In genomic region chr19:5053909-5054308, GRCm38 (mm10) we compare ENCODE assay signal across 8 mouse cellular contexts. TPM values are rescaled to one million over a fixed set of nuclear protein-coding genes. Genes with fewer than 3 reads are reported as not detected.
DNase-seq lines count a peak whose midpoint lies in the region; ATAC-seq and TF ChIP-seq lines count a peak whose summit lies in the region.

No protein-coding gene starts in this region.

- TF ChIP-seq EP300 in stomach, postnatal 0 days (optimal IDR thresholded peaks at IDR 0.05) = no peak

- H3K36me3 ChIP-seq in intestine, postnatal 0 days (ENCODE audit: control insufficient read depth, insufficient read depth) = peaks cover 5% of the 10 kb centered on the region
- no peaks in the 10 kb centered on the region; the same call in 1 of the 2 replicates for H3K36me3 ChIP-seq in intestine, embryonic 16.5 days (ENCODE audit: control insufficient read depth, insufficient read depth, low read length)
- H3K36me3 ChIP-seq in liver, embryonic 12.5 days = peaks cover 10% of the 10 kb centered on the region
- H3K36me3 ChIP-seq in stomach, postnatal 0 days (ENCODE audit: control insufficient read depth, insufficient read depth, low read length) = no peaks in the 10 kb centered on the region; the same call in 1 of the 2 replicates

- H3K27me3 ChIP-seq in intestine, postnatal 0 days (replicated peaks; ENCODE audit: control insufficient read depth, insufficient read depth, low read length) = no peaks in the 10 kb centered on the region
- H3K27me3 ChIP-seq in intestine, embryonic 16.5 days (replicated peaks; ENCODE audit: control insufficient read depth, insufficient read depth, low read length) = peaks cover 9% of the 10 kb centered on the region; the same call in 1 of the 2 replicates
- peaks cover 63% of the 10 kb centered on the region for H3K27me3 ChIP-seq in liver, embryonic 12.5 days (replicated peaks)
- H3K27me3 ChIP-seq in stomach, postnatal 0 days (ENCODE audit: control insufficient read depth, insufficient read depth, low read length) = no peaks in the 10 kb centered on the region

- no peaks in the 10 kb centered on the region for H3K9me3 ChIP-seq in intestine, postnatal 0 days (ENCODE audit: control insufficient read depth)
- no peaks in the 10 kb centered on the region for H3K9me3 ChIP-seq in intestine, embryonic 16.5 days (ENCODE audit: control insufficient read depth, low read length)
- H3K9me3 ChIP-seq in liver, embryonic 12.5 days (replicated peaks) = no peaks in the 10 kb centered on the region
- H3K9me3 ChIP-seq in stomach, postnatal 0 days (ENCODE audit: control insufficient read depth, low read length) = no peaks in the 10 kb centered on the region

- TF ChIP-seq CTCF in intestine, postnatal 0 days (IDR thresholded peaks at IDR 0.05; ENCODE audit: low read depth) = peak; percentile 88
- TF ChIP-seq CTCF in stomach, postnatal 0 days (IDR thresholded peaks at IDR 0.05; ENCODE audit: low read depth) = peak; percentile 86

- WGBS in intestine, postnatal 0 days = 22% methylated on average over 9 of the region's 9 CpGs
- 18% methylated on average over 9 of the region's 9 CpGs for WGBS in intestine, embryonic 16.5 days
- 27% methylated on average over 9 of the region's 9 CpGs for WGBS in liver, embryonic 12.5 days (ENCODE audit: insufficient replicate concordance)
- 26% methylated on average over 9 of the region's 9 CpGs for WGBS in stomach, postnatal 0 days

- no peak overlapping the region; the same call in 1 of the 2 replicates for H3K9ac ChIP-seq in intestine, postnatal 0 days (ENCODE audit: low read depth, low read length)
- H3K9ac ChIP-seq in intestine, embryonic 16.5 days (ENCODE audit: low read depth, low read length) = no peak overlapping the region
- no peak overlapping the region for H3K9ac ChIP-seq in liver, embryonic 12.5 days
- H3K9ac ChIP-seq in stomach, postnatal 0 days (ENCODE audit: low read length) = no peak overlapping the region

- H3K4me3 ChIP-seq in intestine, postnatal 0 days (ENCODE audit: low read depth, low read length) = no peak overlapping the region
- H3K4me3 ChIP-seq in intestine, embryonic 16.5 days (ENCODE audit: low read length) = no peak overlapping the region
- no peak overlapping the region for H3K4me3 ChIP-seq in liver, embryonic 12.5 days
- no peak overlapping the region for H3K4me3 ChIP-seq in stomach, postnatal 0 days (ENCODE audit: low read depth, low read length)

- DNase-seq in B cell, adult 2 months = peak; percentile 78
- peak; percentile 54 for DNase-seq in Muller cell, postnatal 12 days (ENCODE audit: inconsistent ontology term)
- DNase-seq in embryo, embryonic 10 days (ENCODE audit: low spot score) = peak; percentile 70
- peak; percentile 80 for DNase-seq in stomach, postnatal 0 days (ENCODE audit: low spot score)
- DNase-seq in urinary bladder, adult 18-20 months (ENCODE audit: low spot score in 2 of 2) = no peak

- H3K4me1 ChIP-seq in intestine, postnatal 0 days (replicated peaks; ENCODE audit: control insufficient read depth, insufficient read depth, low read length) = no peaks in the 10 kb centered on the region
- H3K4me1 ChIP-seq in intestine, embryonic 16.5 days (ENCODE audit: control insufficient read depth, insufficient read depth, low read length) = peaks cover 25% of the 10 kb centered on the region
- peaks cover 42% of the 10 kb centered on the region for H3K4me1 ChIP-seq in liver, embryonic 12.5 days
- H3K4me1 ChIP-seq in stomach, postnatal 0 days (replicated peaks; ENCODE audit: control insufficient read depth, insufficient read depth) = peaks cover 2% of the 10 kb centered on the region

- peak; percentile 34 for ATAC-seq in intestine, postnatal 0 days
- ATAC-seq in intestine, embryonic 16.5 days = no peak
- peak; percentile 20; the same call in 1 of the 2 replicates for ATAC-seq in liver, embryonic 12.5 days
- ATAC-seq in stomach, postnatal 0 days (ENCODE audit: low FRiP score, low TSS enrichment) = peak; percentile 16

- no peak overlapping the region for H3K4me2 ChIP-seq in intestine, postnatal 0 days (replicated peaks; ENCODE audit: low read depth)
- H3K4me2 ChIP-seq in intestine, embryonic 16.5 days (ENCODE audit: low read depth, low read length) = no peak overlapping the region
- no peak overlapping the region for H3K4me2 ChIP-seq in liver, embryonic 12.5 days
- no peak overlapping the region for H3K4me2 ChIP-seq in stomach, postnatal 0 days (replicated peaks; ENCODE audit: low read depth)

- no peak overlapping the region for H3K27ac ChIP-seq in intestine, postnatal 0 days (ENCODE audit: low read depth, low read length)
- H3K27ac ChIP-seq in intestine, embryonic 16.5 days (ENCODE audit: low read length) = no peak overlapping the region
- H3K27ac ChIP-seq in liver, embryonic 12.5 days = no peak overlapping the region
- no peak overlapping the region for H3K27ac ChIP-seq in stomach, postnatal 0 days (replicated peaks)

RNA-seq across cellular contexts. Expression of gene Rin1, which starts 3.6 kb away (rescaled TPM):
- polyA plus RNA-seq in intestine, postnatal 0 days (2015; fragmentation: Nextera tagmentation; extraction: Ambion mirVana) = 0.77 and 0.78 TPM in 2 replicates
- 2.5 and 2.8 TPM in 2 replicates for polyA plus RNA-seq in intestine, embryonic 16.5 days (2015; fragmentation: Nextera tagmentation; extraction: Ambion mirVana)
- polyA plus RNA-seq in liver, embryonic 12.5 days (2016; fragmentation: Nextera tagmentation; extraction: Ambion mirVana) = 0.50 and 0.92 TPM in 2 replicates
- 2.6 TPM in 2 replicates for polyA plus RNA-seq in stomach, postnatal 0 days (2015; fragmentation: Nextera tagmentation; extraction: Ambion mirVana)

RNA-seq across cellular contexts. Expression of gene Brms1, which starts 12.8 kb away (rescaled TPM):
- polyA plus RNA-seq in intestine, postnatal 0 days (2015; fragmentation: Nextera tagmentation; extraction: Ambion mirVana) = 33.2 and 33.4 TPM in 2 replicates
- 43.7 and 44.1 TPM in 2 replicates for polyA plus RNA-seq in intestine, embryonic 16.5 days (2015; fragmentation: Nextera tagmentation; extraction: Ambion mirVana)
- polyA plus RNA-seq in liver, embryonic 12.5 days (2016; fragmentation: Nextera tagmentation; extraction: Ambion mirVana) = 40.4 TPM in 2 replicates
- polyA plus RNA-seq in stomach, postnatal 0 days (2015; fragmentation: Nextera tagmentation; extraction: Ambion mirVana) = 42.3 and 45.6 TPM in 2 replicates

RNA-seq across cellular contexts. Expression of gene Cd248, which starts 14.0 kb away (rescaled TPM):
- 19.9 and 23.0 TPM in 2 replicates for polyA plus RNA-seq in intestine, postnatal 0 days (2015; fragmentation: Nextera tagmentation; extraction: Ambion mirVana)
- 42.8 and 49.6 TPM in 2 replicates for polyA plus RNA-seq in intestine, embryonic 16.5 days (2015; fragmentation: Nextera tagmentation; extraction: Ambion mirVana)
- 7.7 and 9.5 TPM in 2 replicates for polyA plus RNA-seq in liver, embryonic 12.5 days (2016; fragmentation: Nextera tagmentation; extraction: Ambion mirVana)
- 31.6 and 39.5 TPM in 2 replicates for polyA plus RNA-seq in stomach, postnatal 0 days (2015; fragmentation: Nextera tagmentation; extraction: Ambion mirVana)

RNA-seq across cellular contexts. Expression of gene AC124502.3, which starts 15.2 kb away (rescaled TPM):
- polyA plus RNA-seq in intestine, postnatal 0 days (2015; fragmentation: Nextera tagmentation; extraction: Ambion mirVana) = 0.56 TPM in 1 of 2 replicates, not detected in the other
- polyA plus RNA-seq in intestine, embryonic 16.5 days (2015; fragmentation: Nextera tagmentation; extraction: Ambion mirVana) = 0.92 and 1.5 TPM in 2 replicates
- 0.20 and 0.23 TPM in 2 replicates for polyA plus RNA-seq in liver, embryonic 12.5 days (2016; fragmentation: Nextera tagmentation; extraction: Ambion mirVana)
- polyA plus RNA-seq in stomach, postnatal 0 days (2015; fragmentation: Nextera tagmentation; extraction: Ambion mirVana) = 0.24 and 1.1 TPM in 2 replicates

RNA-seq across cellular contexts. Expression of gene B4gat1, which starts 15.3 kb away (rescaled TPM):
- polyA plus RNA-seq in intestine, postnatal 0 days (2015; fragmentation: Nextera tagmentation; extraction: Ambion mirVana) = 16.2 and 17.9 TPM in 2 replicates
- polyA plus RNA-seq in intestine, embryonic 16.5 days (2015; fragmentation: Nextera tagmentation; extraction: Ambion mirVana) = 34.2 and 39.3 TPM in 2 replicates
- polyA plus RNA-seq in liver, embryonic 12.5 days (2016; fragmentation: Nextera tagmentation; extraction: Ambion mirVana) = 10.9 and 13.2 TPM in 2 replicates
- 22.3 and 23.6 TPM in 2 replicates for polyA plus RNA-seq in stomach, postnatal 0 days (2015; fragmentation: Nextera tagmentation; extraction: Ambion mirVana)

Comparison
In these comparisons a context has a peak if more than half of its experiments do, and no peak if none do; other contexts are left out.
1. DNase-seq: peak in B cell, adult 2 months (2 of 2), Muller cell, postnatal 12 days (single experiment), embryo, embryonic 10 days (single experiment) and stomach, postnatal 0 days (single experiment); none in urinary bladder, adult 18-20 months (0 of 2).